Mouse (Mus musculus): ENCODE measurements around the gene Bax.
A peak's percentile ranks its signal among the peaks of the same experiment; 100 is the strongest.

Bax gene

DNA sequence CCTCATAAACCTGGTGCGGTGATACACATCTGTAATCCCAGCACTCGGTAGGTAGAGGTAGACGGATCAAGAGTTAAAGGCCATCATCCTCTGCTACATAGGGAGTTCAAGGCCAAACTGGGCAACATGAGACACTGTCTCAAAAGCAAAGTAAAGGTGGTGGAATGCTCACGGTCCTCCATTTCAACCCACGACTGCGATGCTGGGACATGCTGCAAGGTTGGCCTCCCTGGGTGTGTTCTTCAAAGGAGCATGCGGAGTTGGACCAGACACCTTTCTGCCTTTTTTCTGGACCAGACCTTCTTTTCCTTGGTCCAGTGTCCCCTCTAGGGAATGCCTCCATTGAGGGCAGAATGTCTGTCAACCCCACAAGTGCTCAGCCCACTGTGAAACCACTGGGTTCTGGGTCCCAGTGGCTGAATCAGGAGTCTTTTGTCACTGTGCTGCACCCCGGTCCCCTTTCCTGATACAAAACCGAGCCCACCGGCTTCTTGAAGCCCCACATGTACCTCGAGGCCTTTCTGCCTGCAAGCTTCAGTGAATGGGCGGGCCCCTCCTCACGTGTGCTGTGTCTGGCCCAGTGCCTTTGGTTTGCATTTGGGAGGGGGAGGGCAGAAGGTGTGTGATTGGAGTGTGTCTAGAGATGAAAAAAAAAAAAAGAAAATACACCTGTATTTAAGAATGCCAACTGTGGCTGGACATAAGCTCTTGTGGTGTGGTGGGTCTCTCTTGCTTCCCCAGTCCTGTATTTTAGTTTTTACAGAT lies 10.6 kb downstream of the Bax start:
- DNase-seq (ENCODE audit: low spot score): no peak

DNA sequence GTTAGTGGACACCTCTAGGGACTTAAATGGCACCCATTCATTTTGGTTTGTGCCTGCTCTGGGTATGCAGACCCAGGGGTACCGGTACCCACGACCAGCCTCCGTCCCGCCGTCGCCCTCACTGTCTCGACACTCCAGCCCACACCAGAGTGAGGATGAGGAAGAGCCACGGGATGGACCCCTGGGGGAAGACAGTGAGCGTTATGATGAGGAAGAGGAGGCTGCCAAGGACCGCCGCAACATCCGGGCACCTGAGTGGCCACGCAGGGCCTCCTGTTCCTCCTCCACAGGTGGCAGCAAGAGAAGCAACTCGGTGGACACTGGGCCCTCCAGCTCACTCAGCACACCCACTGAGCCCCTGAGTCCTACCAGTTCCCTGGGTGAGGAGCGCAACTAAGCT lies 11.7 kb downstream of the Bax start:
- no peak for DNase-seq (ENCODE audit: low spot score)

DNA sequence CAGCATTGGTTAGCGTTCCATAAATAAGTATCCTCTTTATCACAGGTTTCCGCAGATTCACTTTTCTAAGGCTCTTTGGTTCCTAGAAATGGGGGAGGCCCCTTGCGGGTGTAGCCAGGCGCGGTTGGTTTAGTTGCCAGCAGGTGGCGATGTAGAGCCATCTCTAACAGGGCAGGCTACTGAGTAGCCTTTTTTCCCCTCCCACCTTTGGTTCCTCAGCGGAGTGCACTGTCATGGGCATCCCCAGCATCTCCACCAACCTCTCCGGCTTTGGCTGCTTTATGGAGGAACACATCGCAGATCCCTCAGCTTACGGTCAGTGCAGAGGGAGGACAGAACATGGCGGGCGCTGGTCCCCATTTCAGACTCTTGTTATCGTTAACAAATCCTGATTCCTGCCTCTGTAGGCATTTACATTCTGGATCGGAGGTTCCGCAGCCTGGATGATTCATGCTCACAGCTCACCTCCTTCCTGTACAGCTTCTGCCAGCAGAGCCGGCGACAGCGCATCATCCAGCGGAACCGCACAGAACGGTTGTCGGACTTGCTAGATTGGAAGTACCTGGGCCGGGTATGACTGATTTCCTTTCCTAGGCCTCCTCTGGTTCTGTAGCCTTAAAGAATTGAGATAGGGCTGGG lies 15.2 kb downstream of the Bax start:
- DNase-seq (ENCODE audit: low spot score): peak; percentile 80

DNA sequence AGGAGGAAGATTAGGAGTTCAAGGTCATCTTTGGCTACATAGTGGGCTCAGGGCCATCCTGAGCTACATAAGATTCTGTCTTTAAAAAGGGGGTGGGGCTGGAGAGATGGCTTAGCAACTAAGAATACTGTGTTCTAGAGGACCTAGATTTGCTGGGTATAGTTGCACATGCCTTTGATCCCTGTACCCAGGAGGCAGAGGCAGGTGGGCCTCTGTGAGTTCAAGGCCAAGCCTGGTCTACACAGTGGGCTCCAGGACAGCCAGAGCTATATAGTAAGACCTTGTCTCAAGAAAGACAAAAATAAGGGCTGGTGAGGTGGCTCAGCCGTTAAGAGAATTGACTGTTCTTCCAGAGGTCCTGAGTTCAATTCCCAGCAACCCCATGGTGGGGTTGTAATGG lies 16.7 kb downstream of the Bax start:
- DNase-seq (ENCODE audit: low spot score): no peak

DNA sequence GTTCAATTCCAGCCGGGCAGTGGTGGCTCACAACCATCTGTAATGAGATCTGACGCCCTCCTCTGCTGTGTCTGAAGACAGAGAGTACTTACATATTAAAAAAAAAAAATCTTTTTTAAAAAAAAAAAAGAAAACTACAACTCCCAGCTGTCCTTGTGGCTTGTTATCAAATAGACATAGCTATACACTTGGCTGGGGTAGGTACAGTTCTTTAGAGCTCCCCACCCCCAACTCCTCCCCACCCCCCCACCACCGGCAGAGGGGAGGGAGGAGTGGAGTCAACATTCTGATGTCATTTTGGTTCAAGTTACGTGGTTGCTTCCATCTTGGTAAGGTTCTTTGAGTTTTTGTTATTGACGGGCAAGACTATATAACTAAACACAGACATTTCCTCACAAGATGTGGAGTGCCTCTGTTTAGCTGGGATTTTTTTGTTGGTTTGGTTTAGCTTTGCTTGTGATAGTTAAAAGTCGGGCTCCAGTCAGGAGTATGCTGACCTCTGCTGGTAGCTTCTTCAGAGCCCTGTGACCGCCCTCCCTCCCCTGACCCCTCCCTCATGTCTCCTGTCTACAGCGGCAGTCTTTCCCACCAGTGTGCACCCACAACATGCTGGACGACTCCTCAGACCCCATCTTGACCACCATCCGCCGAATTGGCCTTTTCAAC lies 19.2 kb downstream of the Bax start:
- DNase-seq (ENCODE audit: low spot score): no peak

DNA sequence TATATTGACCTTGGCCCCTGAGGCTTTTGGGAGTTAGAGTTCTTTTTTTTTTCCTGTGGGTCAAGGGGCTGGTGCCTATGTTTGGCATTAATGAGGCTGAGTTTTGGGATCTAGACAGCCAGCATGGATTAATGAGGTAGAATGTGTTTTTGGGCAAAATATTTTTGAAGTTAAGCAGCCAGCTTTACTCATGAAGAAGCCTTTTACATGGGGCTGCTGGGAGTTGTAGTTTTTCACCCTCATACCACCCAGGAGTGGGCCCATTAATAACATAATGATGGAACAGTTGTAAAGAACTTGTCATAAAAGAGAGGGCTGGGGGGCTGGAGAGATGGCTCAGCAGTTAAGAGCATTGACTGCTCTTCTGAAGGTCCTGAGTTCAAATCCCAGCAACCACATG lies 20.1 kb downstream of the Bax start:
- DNase-seq (ENCODE audit: low spot score): no peak

DNA sequence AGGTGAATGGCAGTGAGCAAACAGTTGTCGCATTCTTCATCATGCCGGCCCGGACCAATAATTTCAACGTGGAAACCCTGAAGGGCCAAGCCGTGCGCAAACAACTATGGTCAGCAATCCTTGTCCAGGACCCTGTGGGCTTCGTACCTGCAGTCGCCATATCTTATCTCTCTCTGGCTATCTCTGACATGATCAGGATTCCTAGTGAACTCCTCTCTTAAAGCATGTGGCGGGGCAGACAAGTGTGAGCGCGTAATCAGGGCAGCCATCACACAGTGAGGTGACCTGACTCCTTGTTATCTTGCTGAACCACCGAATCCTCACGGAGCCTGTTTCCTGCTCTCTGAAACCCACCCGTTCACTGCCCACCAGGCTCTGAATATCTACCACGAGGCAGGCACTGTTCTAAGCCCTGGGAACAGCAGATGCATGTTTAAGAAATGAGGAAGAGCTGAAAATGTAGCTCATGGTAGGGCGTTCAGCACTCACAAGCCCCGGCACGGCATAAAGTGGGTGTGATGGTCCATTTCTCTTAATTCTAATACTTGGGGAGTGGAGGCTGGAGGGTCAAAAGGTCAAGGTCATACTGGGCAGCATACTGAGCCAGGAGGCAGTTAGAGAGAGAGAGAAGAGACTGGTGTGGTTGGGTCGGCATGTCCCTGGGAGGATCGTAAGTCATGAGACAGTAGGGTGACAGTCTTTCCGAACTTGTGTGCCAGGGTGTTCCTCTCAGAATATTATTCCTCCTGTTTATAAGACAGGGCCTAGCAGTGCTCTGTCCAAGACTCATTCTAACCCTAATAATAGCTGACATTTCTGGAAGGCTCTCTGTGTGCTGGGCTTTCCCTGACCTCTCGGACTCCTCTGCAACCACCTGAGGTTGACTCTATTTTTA lies 22.9 kb downstream of the Bax start:
- no peak for DNase-seq (ENCODE audit: low spot score)

DNA sequence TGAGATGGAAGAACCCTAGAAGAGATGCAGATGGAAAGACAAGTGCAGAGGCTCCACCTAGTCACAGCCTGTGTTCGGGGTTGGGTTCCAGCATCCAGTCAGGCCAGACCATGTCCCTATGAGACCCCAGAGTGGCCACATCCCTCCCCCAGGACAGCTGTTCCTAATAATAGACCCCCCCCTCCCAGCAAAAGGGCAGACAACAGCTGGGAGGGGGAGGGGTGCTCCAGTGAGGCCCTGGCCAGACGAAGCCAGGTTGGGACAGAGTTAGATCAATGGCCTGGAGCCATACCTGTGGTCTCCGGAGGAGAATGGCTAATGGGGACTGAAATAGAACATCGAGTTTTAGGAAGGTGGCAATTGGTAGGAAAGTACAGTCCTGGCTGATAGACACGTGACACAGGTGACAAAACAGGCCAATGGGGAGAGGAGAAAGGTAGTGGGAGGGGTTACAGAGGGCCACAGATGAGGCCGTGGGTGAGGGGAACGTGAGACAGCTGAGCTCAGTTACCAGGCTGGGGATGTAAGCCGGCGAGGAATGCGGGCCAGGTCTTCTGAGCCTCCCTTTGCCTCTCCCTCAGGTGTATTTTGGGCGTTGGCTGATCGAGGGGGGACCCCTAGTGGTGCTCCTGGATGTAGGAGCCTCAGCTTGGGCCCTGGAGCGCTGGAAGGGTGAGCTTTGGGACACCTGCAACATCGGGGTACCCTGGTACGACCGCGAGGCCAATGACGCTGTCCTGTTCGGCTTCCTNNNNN lies 29.0 kb downstream of the Bax start, which contains the start of gene Ruvbl2:
Ruvbl2 (minus strand) TSS at position 576 of the 756 bp plus-strand sequence.
- no peak for DNase-seq (ENCODE audit: low spot score)

DNA sequence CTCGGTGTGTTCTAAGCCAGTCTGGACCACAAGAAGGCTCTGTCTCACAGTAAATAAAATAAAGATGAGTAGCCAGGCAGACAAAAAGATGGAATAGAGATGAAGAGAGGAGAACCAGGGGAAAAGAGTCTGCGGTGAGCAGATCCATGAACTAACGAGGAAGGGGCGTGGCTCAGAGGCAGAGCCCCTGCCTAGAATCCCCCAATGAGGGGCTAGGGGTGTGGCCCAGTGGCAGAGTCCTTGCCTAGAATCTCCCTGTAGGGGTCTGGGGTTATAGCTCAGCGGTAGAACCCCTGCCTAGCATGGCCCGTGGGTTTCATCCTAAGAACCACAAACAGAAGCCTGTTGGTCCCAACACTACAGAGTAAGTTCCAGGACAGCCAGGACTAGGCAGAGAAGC lies 29.7 kb downstream of the Bax start:
- no peak for DNase-seq (ENCODE audit: low spot score)

DNA sequence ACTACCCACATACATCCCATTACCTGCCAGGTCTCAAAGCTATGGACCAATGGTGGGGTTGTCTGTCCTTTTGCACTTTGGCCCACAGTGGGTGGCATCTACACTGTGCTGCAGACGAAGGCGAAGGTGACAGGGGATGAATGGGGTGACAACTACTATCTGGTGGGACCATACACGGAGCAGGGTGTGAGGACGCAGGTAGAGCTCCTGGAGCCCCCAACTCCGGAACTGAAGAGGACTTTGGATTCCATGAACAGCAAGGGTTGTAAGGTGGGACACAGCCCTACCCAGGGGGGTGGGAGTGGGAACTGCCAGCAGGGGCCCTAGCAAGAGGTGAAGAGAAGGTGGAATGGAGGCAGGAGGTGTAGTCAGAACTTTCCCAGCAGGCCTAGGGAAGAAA lies 30.3 kb downstream of the Bax start:
- no peak for DNase-seq (ENCODE audit: low spot score)

DNA sequence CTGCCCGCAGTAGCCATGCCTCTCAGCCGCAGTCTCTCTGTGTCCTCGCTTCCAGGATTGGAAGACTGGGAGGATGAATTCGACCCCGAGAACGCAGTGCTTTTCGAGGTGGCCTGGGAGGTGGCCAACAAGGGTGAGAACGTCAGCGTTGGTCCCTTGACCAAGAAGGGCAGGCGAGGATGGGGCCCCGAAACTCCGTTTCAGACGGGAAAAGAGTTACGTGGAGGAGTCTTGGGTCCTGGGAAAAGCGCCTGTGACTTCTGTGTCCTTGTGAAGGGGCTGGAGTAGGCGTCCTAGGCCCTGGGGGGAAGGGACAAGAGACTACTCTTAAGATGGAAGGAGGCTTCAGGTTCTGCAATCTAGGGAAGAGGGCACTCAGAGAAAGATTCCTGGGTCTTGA lies 31.7 kb downstream of the Bax start:
- no peak for DNase-seq (ENCODE audit: low spot score)

DNA sequence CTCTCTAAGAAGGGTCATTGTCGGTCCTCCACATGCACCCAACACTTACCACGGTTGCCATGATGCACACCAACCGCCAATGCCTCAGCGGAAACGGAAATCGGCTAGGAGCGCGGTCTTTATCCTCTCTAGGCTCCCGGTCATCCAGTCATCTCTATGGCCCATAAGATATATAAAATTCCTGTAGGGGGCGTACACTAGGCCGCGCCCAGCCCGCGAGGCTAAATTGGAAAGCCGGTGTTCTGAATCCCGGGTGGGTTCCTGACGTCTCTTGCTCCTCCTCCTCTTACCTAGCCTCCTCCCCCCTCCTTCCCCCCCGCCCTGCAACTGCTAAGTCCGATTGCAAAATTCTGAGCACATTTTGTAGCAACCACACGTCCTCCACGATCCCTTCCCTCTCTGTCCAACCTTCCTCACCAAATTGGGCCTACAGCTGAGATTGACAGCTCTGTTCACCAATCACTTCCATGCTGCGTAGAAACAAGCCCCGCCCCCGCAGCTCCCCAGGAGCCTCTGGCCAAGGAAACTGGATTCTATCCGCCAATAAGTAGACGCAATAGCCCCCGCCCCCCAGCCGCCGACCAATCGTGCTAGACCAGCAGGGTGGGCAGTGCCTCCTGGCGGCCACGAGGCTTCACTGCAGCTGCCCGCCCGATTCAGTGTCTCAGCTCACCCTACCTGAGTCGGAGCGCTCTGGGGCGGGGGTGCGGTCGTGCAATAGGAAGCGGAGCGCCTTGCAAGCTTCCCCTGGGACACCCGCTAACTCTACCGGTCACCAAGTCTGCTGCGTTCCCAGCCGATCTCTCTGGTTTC lies 32.3 kb downstream of the Bax start, which contains the start of gene Gys1:
Gys1 (plus strand) TSS at position 642 of the 813 bp plus-strand sequence.
- DNase-seq (ENCODE audit: low spot score): peak; percentile 100

DNA sequence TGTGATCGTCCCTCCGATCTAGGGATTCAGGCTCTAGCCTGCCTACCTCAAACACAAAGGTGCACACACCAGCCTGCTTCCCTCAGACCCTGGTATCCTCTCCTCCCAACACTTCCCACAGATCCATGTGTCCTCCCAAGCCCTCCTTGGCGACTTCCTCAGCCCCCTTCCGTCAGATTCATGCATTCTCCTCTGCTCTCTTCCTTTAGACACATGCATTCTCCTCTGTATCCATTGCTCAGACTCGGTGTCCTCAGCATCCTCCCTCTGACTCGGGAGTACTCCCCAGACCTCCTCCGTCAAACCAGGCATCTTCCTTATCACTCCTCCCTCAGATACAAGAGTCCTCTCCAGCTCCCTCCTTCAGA lies 32.9 kb downstream of the Bax start:
- no peak for DNase-seq (ENCODE audit: low spot score)

DNA sequence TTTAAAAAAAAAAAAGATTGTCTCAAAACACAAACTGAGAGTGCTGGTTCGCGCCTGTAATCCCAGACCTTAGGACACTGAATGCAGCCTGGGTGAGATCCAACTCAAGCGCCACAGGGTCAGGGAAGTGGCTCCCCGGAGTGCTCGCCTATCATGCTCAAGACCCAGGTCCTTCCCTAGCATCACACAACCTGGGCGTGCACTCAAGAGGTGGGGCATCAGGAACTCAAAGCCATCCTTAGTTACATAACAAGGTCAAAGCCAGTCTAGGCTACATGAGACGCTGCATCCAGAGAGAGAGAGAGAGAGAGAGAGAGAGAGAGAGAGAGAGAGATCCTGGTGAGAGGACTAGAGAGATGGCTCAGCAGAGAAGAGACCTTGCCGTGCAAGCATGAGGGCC lies 40.1 kb downstream of the Bax start:
- no peak for DNase-seq (ENCODE audit: low spot score)

DNA sequence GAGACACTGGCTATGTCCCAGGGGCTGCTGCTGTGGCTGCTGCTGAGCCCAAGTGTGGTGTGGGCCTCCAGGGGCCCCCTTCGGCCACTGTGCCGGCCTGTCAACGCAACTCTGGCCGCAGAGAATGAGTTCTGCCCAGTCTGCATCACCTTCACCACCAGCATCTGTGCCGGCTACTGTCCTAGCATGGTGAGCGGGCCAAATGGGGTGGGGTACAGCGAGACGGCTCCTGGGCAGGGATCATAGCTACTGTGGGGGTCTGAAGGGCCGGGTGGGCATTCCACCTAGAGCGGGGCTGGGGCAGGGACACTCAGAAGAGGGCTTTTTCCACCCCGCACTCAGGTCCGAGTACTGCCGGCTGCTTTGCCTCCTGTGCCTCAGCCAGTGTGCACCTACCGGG lies 45.5 kb downstream of the Bax start:
- DNase-seq (ENCODE audit: low spot score): no peak

DNA sequence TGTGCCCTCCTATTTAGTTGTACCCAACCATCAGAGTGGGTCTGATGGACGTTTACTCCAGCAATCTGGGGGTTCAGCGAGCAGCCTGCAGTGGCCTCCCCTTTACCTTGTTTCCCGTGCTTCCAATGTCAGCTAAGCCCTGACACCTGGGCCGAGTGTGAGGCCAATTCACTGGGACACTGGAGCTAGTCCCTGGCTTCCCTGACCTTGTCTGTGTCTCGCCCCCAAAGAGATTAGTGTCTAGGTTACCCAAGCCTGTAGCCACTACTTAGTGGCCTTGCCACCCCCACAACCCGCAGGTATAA lies 46.1 kb downstream of the Bax start, which contains the start of gene Lhb:
Lhb (plus strand) TSS at position 206 of the 305 bp plus-strand sequence.
- no peak for DNase-seq (ENCODE audit: low spot score)

DNA sequence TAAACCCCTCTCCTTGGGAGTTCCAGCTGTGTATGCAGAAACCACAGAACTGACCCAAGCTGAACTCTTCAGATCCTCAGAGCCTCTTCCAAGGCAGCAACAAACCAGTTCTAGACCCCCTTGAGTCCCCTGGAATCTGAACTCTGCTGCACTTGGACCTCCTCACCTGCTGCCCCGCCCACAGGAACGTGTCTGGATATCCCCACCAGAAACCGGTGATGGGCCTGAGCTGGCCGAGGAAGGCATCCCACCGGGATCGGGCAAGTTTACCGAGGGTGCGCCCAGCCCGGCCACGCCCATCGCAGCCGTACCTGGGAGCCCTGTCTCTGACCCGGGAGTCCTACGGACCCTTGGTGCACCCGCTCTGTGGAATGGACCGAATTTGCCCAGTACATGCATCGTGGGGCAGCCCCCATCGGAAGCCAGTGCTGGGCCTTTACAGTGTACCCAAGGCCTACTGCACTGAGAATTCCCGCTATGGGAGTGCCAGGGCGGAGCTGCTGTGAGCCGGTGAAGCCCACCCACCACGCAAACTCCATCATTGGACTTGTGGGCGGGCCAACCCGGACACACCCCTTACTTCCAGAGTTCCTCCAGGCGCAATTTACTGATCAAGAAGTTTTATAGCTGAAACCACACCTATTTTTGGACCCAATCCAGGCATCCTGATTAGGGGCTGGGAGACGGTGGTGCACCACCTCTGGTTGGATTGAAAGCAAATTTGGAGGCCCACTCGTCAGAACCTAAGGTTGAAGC lies 46.7 kb downstream of the Bax start:
- DNase-seq (ENCODE audit: low spot score): no peak

DNA sequence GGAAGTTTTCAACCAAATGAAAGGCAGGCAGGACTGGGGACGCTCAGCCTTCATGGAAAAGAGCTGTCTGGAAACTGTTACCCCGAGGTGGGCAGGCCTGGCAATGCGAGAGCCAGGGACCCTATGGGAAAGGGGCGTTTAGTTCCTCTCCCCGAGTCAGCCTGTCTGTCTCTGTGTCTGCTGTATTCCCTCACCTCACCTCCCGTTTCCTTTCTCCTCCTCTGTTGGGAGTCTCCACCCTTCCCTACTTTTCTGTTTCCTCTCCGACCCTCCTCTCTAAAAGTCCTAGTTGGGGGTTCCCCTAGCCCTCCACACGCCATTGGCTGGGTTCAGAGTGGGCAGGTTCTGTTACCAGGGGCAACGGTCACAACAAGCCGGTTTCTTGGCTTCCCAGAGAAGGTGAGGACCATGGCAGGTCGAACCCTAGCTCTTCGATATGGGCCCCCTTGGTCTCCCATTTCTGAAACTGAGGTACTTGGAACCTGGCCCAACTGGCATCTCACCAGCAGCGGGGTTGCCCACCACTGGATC lies 48.7 kb downstream of the Bax start:
- DNase-seq (ENCODE audit: low spot score): no peak

DNA sequence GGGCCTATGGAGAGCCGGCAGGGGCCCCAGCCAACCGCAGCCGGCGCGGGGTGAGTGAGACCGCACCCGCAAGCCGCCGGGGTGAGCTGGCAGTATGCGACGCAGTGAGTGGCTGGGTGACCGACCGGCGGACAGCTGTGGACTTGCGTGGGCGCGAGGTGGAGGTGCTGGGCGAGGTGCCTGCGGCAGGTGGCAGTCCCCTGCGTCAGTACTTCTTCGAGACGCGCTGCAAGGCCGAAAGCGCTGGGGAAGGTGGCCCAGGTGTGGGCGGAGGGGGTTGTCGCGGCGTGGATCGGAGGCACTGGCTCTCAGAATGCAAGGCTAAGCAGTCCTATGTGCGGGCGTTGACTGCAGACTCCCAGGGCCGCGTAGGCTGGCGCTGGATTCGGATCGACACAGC lies 51.1 kb downstream of the Bax start:
- DNase-seq (ENCODE audit: low spot score): no peak

DNA sequence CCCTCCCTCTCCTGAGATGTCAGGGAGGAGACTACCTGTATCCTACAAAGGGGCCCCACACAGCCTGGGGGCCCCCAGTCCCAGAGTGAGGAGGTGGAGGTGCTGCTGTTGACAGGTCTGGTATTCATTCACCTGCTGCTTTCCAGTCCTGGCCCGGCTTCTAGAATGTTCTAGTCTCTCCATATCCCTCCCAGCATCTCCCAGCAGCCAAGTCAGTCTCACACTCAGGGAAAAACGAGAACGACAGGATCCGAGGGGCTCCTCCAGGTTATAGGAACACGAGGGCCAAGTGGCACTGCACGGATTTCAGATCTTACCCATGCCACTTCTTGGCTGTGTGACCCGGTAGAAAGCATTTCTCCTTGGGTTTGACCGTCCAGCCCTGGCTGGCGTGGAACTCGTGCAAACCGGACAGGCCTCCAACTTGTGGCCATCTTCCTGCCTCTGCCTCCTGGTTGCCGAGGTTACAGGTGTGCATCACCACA lies 51.9 kb downstream of the Bax start:
- no peak for DNase-seq (ENCODE audit: low spot score)
